Mouse (Mus musculus) megakaryocyte, adult 5-6 weeks (primary cell): ENCODE measurements around the gene Cdk15. TPM values are rescaled to one million over a fixed set of nuclear protein-coding genes. Genes with fewer than 3 reads are reported as not detected.

ENCODE experiments used
- total RNA-seq, 2 experiments: library from RNA; stranded (forward) in 1 of 2; stranded (reverse) in 1 of 2; fragments of 153-499, 151-499 nt in 1 of 2; fragments of 221-1000, 200-1000 nt in 1 of 2; gene quantifications; 2 replicates each; pipeline versions ENCODE4 v1.2.3 to v1.2.4; 2015 to 2017

Cdk15 gene
- total RNA-seq, 2 experiments from 2014 or later, result not detected

Other genes starting within 250 kb of the Cdk15 start
- gene C2cd6, start 162.0 kb upstream of the Cdk15 start, total RNA-seq (2015), result not detected in 2 replicates
- gene C2cd6, start 162.0 kb upstream of the Cdk15 start, total RNA-seq (2017), result not detected in 2 replicates
- gene Tmem237, start 136.5 kb upstream of the Cdk15 start, total RNA-seq (2015), result 2.4 and 5.8 TPM in 2 replicates
- gene Tmem237, start 136.5 kb upstream of the Cdk15 start, total RNA-seq (2017), result 7.2 and 11.0 TPM in 2 replicates
- gene Mpp4, start 93.5 kb upstream of the Cdk15 start, total RNA-seq (2015), result 0.11 TPM in 1 of 2 replicates, not detected in the other
- not detected in 2 replicates for gene Mpp4, start 93.5 kb upstream of the Cdk15 start, total RNA-seq (2017)
- gene Als2, start 19.7 kb upstream of the Cdk15 start, total RNA-seq (2015), result 2.1 and 3.1 TPM in 2 replicates
- gene Als2, start 19.7 kb upstream of the Cdk15 start, total RNA-seq (2017), result 4.8 and 5.1 TPM in 2 replicates
- gene Fzd7, start 225.5 kb downstream of the Cdk15 start, total RNA-seq (2015), result 4.7 and 5.9 TPM in 2 replicates
- 3.2 and 3.9 TPM in 2 replicates for gene Fzd7, start 225.5 kb downstream of the Cdk15 start, total RNA-seq (2017)